Mouse (Mus musculus) forebrain, embryonic 16.5 days (tissue): Measurements from ENCODE around the gene Dctn2. TPM values are rescaled to one million over a fixed set of nuclear protein-coding genes. Genes with fewer than 3 reads are reported as not detected.

ENCODE experiments used
- ATAC-seq: fragments of 200-750 bp; cut with Nextera tagmentation; 2 replicates; pipeline ENCODE4 v1.8.0; 2017; ENCODE audit warnings: mild to moderate bottlenecking, moderate library complexity
- H3K27ac ChIP-seq: fragments of 300-500 bp; sonication (generic); 2 replicates; pipeline ENCODE4 v1.5.1; 2014; ENCODE audit warnings: low read length, control low read depth
- H3K27me3 ChIP-seq: fragments of 300-500 bp; sonication (generic); replicated peaks from 2 replicates; pipeline ENCODE4 v1.6.1; 2014; ENCODE audit warnings: low read length; ENCODE audit not compliant: control insufficient read depth, insufficient read depth
- H3K36me3 ChIP-seq: fragments of 300-500 bp; sonication (generic); 2 replicates; pipeline ENCODE4 v1.6.1; 2014; ENCODE audit not compliant: control insufficient read depth, insufficient read depth
- H3K4me1 ChIP-seq: fragments of 300-500 bp; sonication (generic); replicated peaks from 2 replicates; pipeline ENCODE4 v1.6.1; 2014; ENCODE audit warnings: low read length; ENCODE audit not compliant: control insufficient read depth, insufficient read depth
- H3K4me2 ChIP-seq: fragments of 300-500 bp; sonication (generic); 2 replicates; pipeline ENCODE4 v1.6.1; 2014; ENCODE audit warnings: mild to moderate bottlenecking, low read length, control low read depth
- H3K4me3 ChIP-seq: fragments of 300-500 bp; sonication (generic); replicated peaks from 2 replicates; pipeline ENCODE4 v1.5.1; 2014; ENCODE audit warnings: mild to moderate bottlenecking, low read length, control low read depth
- H3K9ac ChIP-seq: fragments of 300-500 bp; sonication (generic); replicated peaks from 2 replicates; pipeline ENCODE4 v1.6.1; 2014; ENCODE audit warnings: low read depth, low read length, control low read depth
- H3K9me3 ChIP-seq: fragments of 300-500 bp; sonication (generic); 2 replicates; pipeline ENCODE4 v1.6.1; 2016; ENCODE audit warnings: low read length; ENCODE audit not compliant: control insufficient read depth
- WGBS: fragments of 180-500 bp; shearing (Covaris S2); extraction: QIAGEN DNeasy Blood & Tissue Kit; methylation state at CpG from one replicate; pipeline ENCODE4 v1.1.7; 2014; 5-methylcytosine and 5-hydroxymethylcytosine counted together
- polyA plus RNA-seq: library from polyadenylated mRNA; unstranded; fragments of >200 nt; fragmentation: Nextera tagmentation; extraction: Ambion mirVana; gene quantifications from 2 replicates; pipeline ENCODE4 v1.2.1, GENCODE M21; 2015

Gene Dctn2
- polyA plus RNA-seq, 1 experiment from 2014 or later = 342 TPM

GRCm38 (mm10) chr10:127230693-127231092, 35.5 kb upstream of the Dctn2 start:
- no peaks in the 10 kb centered on the region for H3K4me1 ChIP-seq
- no peak for ATAC-seq
- H3K9ac ChIP-seq = no peak overlapping the region
- 92% methylated on average over 12 of the region's 12 CpGs for WGBS
- H3K9me3 ChIP-seq = no peaks in the 10 kb centered on the region
- H3K27me3 ChIP-seq = no peaks in the 10 kb centered on the region
- no peak overlapping the region for H3K4me3 ChIP-seq
- H3K36me3 ChIP-seq = peaks cover 15% of the 10 kb centered on the region
- H3K4me2 ChIP-seq = no peak overlapping the region
- H3K27ac ChIP-seq = no peak overlapping the region

DNA sequence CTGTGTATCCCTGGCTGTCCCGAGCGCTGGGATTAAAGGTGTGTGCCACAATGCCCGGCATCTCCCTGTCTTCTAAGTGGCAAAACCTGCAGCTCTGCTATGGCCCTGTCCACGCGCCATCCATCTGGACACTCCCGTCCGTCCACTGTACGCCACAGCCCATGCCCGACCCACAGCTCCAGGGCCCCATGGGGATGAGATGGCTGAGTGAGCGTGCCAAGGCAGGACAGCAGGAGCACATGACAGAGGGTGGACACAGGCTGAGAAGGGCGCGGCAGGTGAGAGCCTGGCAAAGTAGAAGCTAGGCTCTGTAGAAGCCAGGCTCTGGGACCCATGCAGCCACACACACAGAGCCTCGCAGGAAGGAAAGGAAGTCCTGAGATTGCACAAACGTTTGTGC, 34.4 kb upstream of the Dctn2 start:
- no peak for ATAC-seq
- Histone ChIP-seq H3K27me3 (no peaks in the 10 kb centered on the region), H3K9me3 (no peaks in the 10 kb centered on the region), H3K27ac (no peak overlapping the region), H3K4me1 (no peaks in the 10 kb centered on the region), H3K9ac (no peak overlapping the region), H3K36me3 (peaks cover 26% of the 10 kb centered on the region), H3K4me2 (no peak overlapping the region), H3K4me3 (no peak overlapping the region)
- 88% methylated on average over 14 of the region's 14 CpGs for WGBS

DNA sequence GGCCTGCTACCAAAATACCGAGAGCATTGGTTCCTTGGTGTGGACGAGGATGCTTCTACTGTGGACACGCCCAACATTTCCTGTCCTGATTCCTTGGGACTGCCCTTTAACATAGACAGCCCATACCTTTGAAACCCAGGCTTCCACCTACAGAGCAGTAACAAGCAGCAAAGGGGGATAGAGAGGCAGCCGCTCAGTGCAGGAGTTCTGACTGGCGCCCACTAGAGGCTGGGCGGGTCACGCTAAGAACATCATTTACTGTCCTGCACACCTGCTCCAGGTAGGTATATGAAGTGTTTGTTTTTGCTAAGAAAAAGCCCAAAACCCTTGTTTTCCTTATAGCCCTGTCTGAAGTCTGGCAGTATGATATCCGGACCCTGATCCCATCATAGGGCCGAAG, 33.0 kb upstream of the Dctn2 start:
- no peaks in the 10 kb centered on the region for H3K27me3 ChIP-seq
- no peak overlapping the region for H3K9ac ChIP-seq
- H3K27ac ChIP-seq = no peak overlapping the region
- H3K36me3 ChIP-seq = peaks cover 33% of the 10 kb centered on the region
- no peak overlapping the region for H3K4me3 ChIP-seq
- no peak for ATAC-seq
- H3K4me2 ChIP-seq = no peak overlapping the region
- H3K4me1 ChIP-seq = no peaks in the 10 kb centered on the region
- H3K9me3 ChIP-seq = no peaks in the 10 kb centered on the region
- WGBS = 84% methylated on average over 9 of the region's 9 CpGs

DNA sequence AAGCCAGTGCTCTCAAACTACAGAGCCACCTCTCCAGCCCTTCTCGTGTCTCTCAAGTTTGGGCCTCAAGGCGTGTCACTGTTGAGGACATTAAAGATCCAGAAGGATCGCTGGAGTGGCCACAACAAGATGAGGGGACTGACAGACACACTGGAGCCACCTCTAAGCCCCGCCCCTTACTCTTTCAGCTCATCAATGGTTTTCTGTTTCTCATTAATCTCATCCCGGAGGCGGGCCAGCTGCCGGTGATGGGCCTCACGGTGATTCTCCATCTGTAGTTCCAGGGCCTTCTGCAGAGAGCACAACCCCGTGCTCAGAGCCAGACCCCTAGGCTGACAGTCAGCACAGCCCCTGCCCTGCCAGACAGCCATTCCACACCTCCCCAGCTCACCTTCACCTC, 29.6 kb upstream of the Dctn2 start:
- Histone ChIP-seq H3K27ac (no peak overlapping the region), H3K4me1 (no peaks in the 10 kb centered on the region), H3K4me2 (no peak overlapping the region), H3K36me3 (peaks cover 46% of the 10 kb centered on the region), H3K4me3 (no peak overlapping the region), H3K9ac (no peak overlapping the region), H3K27me3 (no peaks in the 10 kb centered on the region), H3K9me3 (no peaks in the 10 kb centered on the region)
- ATAC-seq = no peak
- 45% methylated on average over 9 of the region's 9 CpGs for WGBS

GRCm38 (mm10) chr10:127238241-127238824, 27.8 kb upstream of the Dctn2 start:
- Histone ChIP-seq H3K36me3 (peaks cover 58% of the 10 kb centered on the region), H3K4me2 (no peak overlapping the region), H3K27me3 (no peaks in the 10 kb centered on the region), H3K4me1 (no peaks in the 10 kb centered on the region), H3K9ac (no peak overlapping the region), H3K4me3 (no peak overlapping the region), H3K27ac (no peak overlapping the region), H3K9me3 (no peaks in the 10 kb centered on the region)
- no peak for ATAC-seq
- 76% methylated on average over 18 of the region's 18 CpGs for WGBS

GRCm38 (mm10) chr10:127250810-127251209, 15.4 kb upstream of the Dctn2 start:
- H3K36me3 ChIP-seq = peaks cover 16% of the 10 kb centered on the region
- H3K27me3 ChIP-seq = no peaks in the 10 kb centered on the region
- peaks cover under 1% of the 10 kb centered on the region; the same call in 1 of the 2 replicates for H3K4me1 ChIP-seq
- H3K9ac ChIP-seq = no peak overlapping the region
- no peaks in the 10 kb centered on the region for H3K9me3 ChIP-seq
- H3K4me3 ChIP-seq = no peak overlapping the region
- H3K27ac ChIP-seq = no peak overlapping the region
- ATAC-seq = no peak
- whole genome bisulfite sequencing = 85% methylated on average over 5 of the region's 5 CpGs
- no peak overlapping the region for H3K4me2 ChIP-seq

- H3K9ac ChIP-seq = no peak overlapping the region
- ATAC-seq = peak; percentile 53
- no peaks in the 10 kb centered on the region for H3K27me3 ChIP-seq
- peak overlapping the region; percentile 28 for H3K4me2 ChIP-seq
- WGBS = 20% methylated on average over 14 of the region's 14 CpGs
- H3K9me3 ChIP-seq = no peaks in the 10 kb centered on the region
- H3K4me1 ChIP-seq = peaks cover 32% of the 10 kb centered on the region
- no peak overlapping the region for H3K4me3 ChIP-seq
- no peaks in the 10 kb centered on the region for H3K36me3 ChIP-seq
- no peak overlapping the region for H3K27ac ChIP-seq
Observed at GRCm38 (mm10) chr10:127255625-127256345, 10.4 kb upstream of the Dctn2 start.

DNA sequence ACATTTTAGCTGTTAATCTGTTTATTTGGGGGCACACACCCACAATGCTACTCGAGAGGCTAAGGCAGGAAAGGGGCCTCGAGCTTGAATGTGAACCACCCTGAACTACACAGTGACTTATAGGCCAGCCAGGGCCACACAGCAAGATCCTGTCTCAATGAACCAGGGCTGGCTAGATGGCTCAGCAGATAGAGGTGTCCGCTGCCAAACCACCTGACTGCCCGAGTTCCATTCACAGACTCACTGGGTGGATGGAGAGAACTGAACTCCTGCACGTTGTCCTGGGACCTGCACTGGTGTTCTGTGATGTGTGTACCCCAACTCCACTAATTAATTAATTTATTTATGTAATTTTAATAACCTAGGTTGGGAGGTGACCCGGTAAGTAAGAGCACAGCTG, 8.4 kb upstream of the Dctn2 start:
- no peak overlapping the region for H3K27ac ChIP-seq
- no peak overlapping the region for H3K4me2 ChIP-seq
- no peaks in the 10 kb centered on the region for H3K36me3 ChIP-seq
- WGBS = 86% methylated on average over 6 of the region's 6 CpGs
- peaks cover 43% of the 10 kb centered on the region for H3K4me1 ChIP-seq
- H3K9ac ChIP-seq = no peak overlapping the region
- no peaks in the 10 kb centered on the region for H3K27me3 ChIP-seq
- no peak for ATAC-seq
- no peak overlapping the region for H3K4me3 ChIP-seq
- H3K9me3 ChIP-seq = no peaks in the 10 kb centered on the region

DNA sequence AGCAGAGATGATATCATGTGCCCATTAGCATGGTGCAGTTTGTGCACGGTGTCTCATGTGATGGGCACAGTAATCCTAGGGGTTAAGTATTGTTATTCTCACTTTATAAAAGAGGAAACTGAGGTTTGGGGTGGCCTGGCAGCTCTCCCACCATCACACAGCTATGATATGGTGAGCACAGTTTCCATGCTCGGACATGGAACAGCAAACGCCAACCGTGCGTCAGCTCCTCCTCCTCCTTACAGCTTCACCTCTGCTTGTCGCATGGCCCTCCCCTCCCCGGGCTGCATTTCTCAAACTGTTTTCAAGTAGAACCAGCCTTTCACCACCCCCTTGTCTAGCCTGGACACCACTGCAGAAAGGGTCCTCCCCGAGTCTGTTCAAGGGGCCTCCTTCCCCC, 7.7 kb upstream of the Dctn2 start:
- 80% methylated on average over 8 of the region's 8 CpGs for WGBS
- H3K9ac ChIP-seq = no peak overlapping the region

More for the DNA sequence above, 7.7 kb upstream of the Dctn2 start:
- H3K4me2 ChIP-seq = peak overlapping the region; percentile 32
- H3K4me1 ChIP-seq = peaks cover 45% of the 10 kb centered on the region
- H3K9me3 ChIP-seq = no peaks in the 10 kb centered on the region
- H3K27ac ChIP-seq = no peak overlapping the region
- no peak overlapping the region for H3K4me3 ChIP-seq
- H3K27me3 ChIP-seq = no peaks in the 10 kb centered on the region
- no peak for ATAC-seq
- no peaks in the 10 kb centered on the region for H3K36me3 ChIP-seq
